3 mouse cellular contexts compared by ENCODE assay signal in genomic region chr2:177903276-177903675, GRCm38 (mm10). TPM values are rescaled to one million over a fixed set of nuclear protein-coding genes. Genes with fewer than 3 reads are reported as not detected.
"Had no signal": no experiment of that assay in that cellular context is flagged by ENCODE, and none has a peak within 500 bp of the region (broad histone marks: within the 10 kb centered on the region; RNA-seq: fewer than 3 reads in every experiment).

No protein-coding gene starts in this region.

RNA-seq across cellular contexts. Expression of gene Gm14327, which starts 6.4 kb away (rescaled TPM):
- total RNA-seq: common myeloid progenitor, adult 5-6 weeks; granulocyte monocyte progenitor cell, adult 5-6 weeks had no signal

RNA-seq across cellular contexts. Expression of gene Zfp972, which starts 22.1 kb away (rescaled TPM):
- total RNA-seq: forebrain, postnatal 0 days; granulocyte monocyte progenitor cell, adult 5-6 weeks had no signal
